Mouse (Mus musculus) brain, adult 2 months (tissue): ENCODE measurements around the gene Golga7b.

Experiments used
- DNase-seq: peaks from one replicate; pipeline ENCODE4 v3.0.0; 2011; ENCODE audit warnings: low read depth, low spot score

Golga7b gene

GRCm38 (mm10) chr19:42247519-42247918 lies at the start of gene Golga7b:
Gene Golga7b (plus strand): TSS chr19:42247574.
- no peak for DNase-seq

DNA sequence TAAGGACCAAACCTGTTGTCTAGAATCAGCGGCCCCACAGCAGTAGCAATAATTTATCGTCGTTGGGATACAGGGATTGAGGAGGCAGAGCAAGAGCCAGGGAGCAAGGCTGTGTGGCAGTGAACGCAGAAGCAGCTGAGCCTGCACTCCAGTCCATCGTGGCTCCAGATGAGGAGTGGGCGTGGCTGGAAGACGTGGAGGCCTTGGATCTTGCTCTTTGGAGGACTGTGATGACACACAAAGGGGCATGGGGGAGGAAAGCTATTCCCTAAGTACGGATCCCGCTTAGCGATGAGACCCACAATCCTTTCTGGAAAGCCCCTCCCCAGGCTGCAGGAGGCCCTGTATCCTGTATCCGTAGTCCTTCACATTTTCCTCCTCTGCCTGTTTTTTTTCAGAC lies 49.3 kb upstream of the Golga7b start:
- DNase-seq: no peak

DNA sequence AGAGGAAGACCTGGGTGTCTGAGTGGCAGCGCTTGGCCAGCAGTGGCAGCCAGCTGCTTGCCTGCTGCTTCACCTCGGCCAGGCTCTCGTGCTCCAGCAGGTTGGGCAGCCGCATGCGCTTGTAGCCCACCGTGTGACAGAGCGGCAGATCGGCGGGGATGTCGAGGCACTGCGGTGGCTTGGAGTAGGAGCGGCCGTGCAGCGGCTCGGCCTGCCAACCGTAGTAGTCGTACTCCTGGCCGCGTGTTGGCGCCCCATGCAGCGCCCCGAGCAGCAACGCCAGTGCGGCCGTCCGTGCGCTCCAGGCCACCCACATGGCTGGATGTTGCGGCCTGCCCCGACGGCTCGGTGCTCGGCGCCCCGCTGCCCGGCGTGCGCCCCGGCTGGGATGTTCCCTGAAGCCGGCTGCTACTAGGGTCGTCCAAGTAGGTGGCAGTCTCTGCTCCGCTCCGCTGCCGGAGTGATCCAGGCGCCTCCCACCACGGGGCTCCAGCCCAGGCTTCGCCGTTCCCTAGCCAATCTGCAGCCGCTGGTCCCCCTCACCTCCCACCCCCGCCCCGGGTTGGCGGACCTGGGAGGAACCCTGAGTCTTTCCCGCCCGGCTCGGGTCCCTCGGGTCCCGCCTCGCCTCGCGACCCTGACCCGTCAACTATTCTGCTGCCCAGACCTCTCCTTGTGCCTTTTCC lies 45.5 kb upstream of the Golga7b start, which contains the start of gene Sfrp5:
Gene Sfrp5, minus strand, starts transcription at position 557 of the 686 bp plus-strand sequence.
- DNase-seq: no peak

GRCm38 (mm10) chr19:42202467-42202866 lies 44.9 kb upstream of the Golga7b start:
- DNase-seq: no peak

- peak; percentile 91 for DNase-seq
Measured at GRCm38 (mm10) chr19:42204306-42204705, 43.1 kb upstream of the Golga7b start.

- DNase-seq: no peak
Measured at GRCm38 (mm10) chr19:42205201-42205600, 42.2 kb upstream of the Golga7b start.

DNA sequence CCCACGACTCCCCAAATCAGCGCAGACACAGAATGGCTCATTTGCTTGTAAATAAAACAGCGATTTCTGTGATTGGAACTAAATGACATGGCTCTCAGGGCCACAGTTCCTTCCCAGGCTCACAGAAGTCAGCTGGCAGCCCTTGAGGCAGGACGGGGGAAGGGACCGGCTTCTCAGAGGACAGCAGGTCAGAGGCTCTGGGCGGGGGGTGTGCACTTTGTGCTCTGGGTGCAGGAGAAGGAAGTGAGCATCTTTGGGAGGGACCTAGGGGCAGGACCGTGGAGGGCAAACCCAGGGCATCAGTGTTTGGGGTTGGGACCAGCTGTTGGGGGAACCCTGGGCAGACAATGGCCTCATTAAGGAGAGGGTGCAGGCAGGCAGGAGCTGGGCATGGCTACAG lies 37.9 kb upstream of the Golga7b start:
- DNase-seq: no peak

GRCm38 (mm10) chr19:42209976-42210375 lies 37.4 kb upstream of the Golga7b start:
- no peak for DNase-seq

DNA sequence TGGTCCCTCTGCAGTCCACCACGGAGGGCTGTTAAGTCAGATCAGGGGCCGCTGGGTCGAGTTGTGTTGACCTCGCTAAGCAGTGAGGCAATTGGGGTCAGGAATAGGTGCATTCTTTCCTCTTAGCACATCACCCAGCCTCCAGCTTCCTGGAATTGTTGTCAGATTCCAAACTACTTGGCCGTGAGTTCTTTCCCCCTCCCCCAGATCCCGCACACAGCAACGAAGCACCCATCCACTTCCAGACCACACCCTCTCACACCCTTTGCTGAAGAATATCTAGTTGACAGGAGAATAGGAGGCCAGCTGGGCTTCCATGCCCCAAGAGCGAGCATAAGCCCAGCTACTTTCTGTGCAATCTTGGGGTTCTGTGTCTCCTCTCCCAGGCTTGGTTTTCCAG lies 35.4 kb upstream of the Golga7b start:
- no peak for DNase-seq

GRCm38 (mm10) chr19:42214601-42215000 lies 32.8 kb upstream of the Golga7b start:
- DNase-seq: no peak

DNA sequence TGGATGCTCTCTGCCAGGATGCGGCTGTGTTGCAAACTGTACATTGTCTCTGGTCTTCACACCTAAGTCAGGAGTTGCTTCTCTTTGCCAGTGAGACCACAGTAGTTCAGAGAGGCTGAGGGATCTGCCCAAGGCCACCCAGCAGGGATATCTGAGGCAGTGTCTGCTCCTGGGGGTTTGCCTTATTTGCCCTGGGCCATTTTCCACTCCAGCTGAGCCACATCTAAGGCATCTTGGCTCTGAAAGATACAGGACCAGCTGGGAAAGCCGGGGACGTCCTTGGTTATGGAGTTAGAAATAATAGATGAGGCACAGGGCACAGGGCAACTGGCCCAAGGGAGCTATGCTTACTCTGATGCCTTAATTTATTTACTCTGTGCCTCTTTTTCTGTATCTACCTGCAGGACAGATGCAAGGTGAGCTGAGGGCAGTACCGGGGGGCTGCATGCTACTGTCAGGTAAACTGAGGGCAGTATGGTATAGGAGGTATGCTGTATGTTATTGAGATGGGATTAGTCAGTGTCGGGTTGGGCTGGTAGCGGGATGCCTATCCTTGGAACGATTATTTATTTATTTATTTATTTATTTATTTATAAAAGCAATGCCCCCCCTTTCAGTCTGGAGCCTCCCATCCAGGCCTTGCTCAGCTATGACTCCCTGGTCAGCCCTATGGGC lies 30.5 kb upstream of the Golga7b start:
- no peak for DNase-seq

DNA sequence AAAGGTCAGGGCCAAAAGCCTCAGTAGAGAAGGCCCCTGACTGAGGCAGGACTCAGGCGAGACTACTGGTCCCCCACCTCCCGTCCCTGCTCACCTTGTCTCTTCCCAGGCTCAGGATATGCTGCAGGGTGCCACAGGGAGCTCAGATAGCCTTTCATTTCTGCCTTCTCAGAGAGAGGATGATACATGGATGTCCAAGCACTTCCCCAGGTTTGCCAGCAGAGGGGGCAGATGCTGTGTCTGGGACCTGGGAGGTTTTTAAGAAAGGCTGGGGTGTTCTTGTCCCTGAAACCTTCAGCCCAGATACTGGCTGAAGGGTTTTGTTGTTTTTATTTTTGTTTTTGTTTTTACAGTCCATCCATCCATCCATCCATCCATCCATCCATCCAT lies 30.0 kb upstream of the Golga7b start:
- peak; percentile 90 for DNase-seq

DNA sequence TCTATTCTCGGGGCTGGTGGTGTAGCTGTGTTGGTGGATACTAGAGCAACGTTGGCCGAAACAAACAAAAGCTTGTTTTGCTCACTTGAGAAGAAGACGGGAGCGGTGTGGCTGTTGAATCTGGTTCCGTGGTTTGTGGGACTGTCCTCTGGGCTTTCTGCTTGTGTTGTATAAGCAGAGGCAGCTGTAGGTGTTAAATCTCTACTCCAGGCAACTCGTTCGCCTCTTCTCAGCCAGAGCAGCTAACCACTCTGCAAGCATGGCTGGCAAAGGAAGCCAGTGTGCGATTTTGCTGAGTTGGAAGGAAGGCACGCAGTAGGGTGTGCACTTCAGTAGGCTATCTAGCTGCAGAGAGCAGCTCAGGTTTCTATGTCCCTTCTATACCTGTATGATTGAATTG lies 20.9 kb upstream of the Golga7b start:
- DNase-seq: peak; percentile 64

DNA sequence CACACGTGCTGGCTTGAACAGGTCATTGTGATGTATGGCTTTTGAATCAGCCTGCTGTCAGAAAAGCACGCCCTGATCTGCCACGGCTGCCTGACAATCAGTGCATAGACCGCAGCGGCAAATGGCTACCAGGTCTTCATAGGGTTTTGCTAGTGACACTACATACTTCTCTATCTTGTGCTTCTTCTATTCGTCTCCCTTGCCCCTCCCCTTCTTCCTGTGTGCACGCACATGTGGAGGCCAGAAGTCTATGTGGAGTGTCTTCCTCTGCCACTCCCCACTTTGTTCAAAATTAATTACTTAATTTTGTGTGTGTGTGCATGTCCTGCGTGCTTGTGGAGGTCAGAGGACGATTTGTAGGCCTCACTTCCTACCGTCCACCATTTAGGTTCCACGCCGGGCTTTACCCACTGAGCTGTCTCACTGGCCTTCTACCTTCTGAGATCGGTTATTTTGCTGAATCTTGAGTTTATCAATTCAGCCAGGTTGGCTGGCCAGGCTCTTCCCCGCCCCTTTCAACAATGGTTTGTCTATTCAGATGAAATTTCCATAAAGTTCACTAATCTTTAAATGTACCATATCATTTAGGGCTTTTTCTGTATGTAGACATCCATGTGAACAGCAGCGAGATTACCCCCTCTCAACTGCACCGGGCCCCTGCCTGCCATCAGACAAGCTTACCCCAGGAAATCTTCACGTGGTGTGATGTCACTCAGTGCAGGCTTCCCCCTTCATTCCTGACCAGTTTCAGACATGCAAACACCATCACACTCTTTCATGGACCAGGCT lies 17.7 kb upstream of the Golga7b start:
- DNase-seq: no peak

DNA sequence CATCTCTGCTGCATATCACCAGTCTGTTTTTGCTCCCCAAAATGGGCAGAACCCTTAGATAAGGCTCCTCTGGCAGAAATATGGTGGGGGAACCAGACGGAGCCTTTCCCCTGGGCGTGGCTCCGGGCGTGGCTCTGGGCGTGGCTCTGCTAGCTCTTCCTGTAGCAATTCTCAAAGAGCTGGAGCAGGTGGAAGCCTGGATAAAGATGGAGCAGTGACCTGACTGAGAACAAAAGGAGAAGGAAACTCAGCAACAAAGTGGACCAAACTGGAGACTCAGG lies 17.1 kb upstream of the Golga7b start:
- DNase-seq: no peak

DNA sequence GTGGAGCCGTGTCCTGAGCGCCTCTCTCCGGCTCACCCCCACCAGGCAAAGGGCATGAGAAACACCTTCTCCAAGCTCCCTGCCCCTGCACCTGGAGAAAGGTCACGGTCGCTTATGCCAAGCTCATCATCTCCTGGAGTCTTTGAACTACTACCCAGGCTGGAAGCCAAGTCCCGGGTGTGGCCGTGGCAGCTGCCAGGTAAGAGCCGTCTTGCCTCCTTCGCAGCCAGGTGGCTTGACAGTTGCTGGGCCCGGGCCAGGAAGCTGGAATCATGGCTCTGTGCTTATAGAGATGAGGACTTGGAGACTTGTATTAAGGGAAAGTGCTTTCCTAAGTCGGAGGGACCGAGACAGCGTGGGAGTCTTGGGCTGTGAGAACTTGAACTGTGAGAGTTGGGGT lies 16.4 kb upstream of the Golga7b start:
- DNase-seq: peak; percentile 33

DNA sequence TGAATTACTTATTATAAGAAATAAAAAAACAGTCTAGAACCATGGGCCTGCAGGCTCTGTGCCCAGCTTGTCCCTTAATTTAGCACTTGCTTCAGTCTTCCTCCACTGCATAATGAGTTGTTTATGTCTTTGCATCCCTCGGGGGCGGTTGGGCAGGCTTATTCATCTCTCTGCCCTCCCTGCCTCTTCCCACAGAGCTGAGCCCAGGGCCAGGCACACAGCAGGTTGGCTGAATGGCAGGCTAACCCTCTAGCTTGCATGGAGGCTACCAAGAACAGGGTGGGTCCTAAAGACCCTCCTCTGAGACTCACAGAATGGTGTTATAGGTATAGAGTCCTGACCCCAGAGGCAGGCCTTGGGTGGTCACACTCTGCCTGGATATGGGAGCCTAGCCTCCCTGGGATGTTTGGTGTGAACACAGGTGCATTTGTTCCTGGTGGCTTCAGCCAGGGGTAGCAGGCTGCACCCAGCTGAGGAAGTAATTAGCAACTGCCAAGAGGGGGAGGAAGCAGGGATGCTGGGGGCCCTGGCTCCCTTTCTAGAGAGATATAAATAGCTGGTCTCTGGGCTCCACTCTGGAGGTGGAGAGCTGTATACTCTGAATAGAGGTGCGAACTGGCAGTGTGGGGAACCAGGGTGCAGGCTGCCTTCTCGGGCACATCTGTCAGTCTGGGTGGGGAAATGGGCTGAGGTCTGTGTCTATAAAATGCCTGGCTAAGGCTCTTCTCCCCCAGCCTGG lies 9.6 kb upstream of the Golga7b start:
- DNase-seq: peak; percentile 86

DNA sequence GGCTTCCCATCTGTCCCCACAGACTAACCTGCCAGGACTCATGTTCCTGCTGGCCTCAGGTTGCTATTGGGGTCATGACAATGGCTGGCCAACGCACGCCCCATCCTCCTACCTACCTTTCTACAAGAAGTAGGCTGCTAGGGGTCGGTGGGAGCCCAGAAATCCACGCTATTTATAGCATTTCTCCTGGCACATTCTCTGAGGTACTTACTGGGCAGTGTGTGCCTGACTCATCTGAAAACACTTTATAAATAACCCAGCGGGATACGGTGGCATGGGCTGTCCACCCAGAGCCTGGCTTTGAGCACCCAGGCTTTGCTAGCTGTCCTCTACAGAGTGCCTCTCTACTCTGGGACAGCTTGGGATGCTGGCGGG lies 9.0 kb upstream of the Golga7b start:
- DNase-seq: peak; percentile 72

DNA sequence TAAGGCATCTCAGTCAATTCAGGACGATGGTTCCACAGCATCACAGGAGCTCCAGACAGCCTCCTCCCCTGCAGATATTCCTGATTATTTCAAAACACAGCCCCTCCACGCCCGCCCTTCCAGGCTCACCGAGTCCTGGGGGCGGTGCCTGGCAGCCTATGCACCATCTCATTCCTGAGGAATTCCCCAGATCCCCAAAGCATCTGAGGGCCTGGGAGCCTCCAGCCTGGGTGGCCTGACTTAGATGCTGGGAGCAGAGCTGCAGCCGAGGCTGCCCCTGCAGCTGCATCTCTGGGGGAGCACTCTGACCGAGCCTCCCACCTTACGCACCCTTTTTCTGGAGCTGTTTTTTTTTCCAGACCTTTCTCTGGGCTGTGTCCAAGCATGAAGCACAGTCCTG lies 6.5 kb upstream of the Golga7b start:
- no peak for DNase-seq

DNA sequence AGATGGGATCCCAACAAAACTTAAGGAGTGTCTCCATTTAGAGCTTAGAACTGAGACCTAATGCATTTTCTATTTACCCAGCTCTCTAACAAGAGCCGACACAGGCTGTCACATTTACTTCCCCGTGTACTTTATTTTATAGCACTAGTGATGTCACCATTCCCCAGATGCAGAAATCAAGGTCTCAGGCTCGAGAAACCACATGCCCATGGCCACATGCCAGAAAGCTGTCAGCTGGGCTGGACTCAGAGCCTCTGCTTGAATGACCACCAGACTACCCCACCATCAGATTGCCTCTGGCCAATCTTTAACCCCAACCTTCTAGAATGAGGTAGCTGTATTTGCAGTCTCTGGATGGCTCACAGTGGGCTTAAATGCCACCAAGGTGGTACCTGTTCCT lies 4.0 kb upstream of the Golga7b start:
- DNase-seq: no peak

DNA sequence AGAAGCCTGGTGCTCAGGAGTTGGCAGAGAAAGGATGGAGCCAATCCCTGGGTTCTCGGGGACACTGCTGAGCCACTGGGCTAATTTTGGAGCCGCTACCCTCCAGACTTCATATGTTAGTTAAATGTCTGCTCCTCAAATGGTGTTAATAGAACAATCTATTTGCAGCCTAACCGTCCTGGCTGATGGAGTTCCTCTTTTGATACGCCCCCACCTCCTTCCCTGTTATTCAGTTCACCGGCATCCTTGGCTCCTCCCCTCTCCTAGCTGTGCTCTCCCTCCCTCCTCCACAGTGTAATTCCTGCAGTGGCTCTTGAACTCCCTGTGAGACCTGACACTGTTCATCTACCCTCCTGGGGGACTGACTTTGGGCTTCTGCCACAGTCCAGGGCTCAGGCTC lies 748 bp upstream of the Golga7b start:
- peak; percentile 66 for DNase-seq
